In the genomic region with DNA sequence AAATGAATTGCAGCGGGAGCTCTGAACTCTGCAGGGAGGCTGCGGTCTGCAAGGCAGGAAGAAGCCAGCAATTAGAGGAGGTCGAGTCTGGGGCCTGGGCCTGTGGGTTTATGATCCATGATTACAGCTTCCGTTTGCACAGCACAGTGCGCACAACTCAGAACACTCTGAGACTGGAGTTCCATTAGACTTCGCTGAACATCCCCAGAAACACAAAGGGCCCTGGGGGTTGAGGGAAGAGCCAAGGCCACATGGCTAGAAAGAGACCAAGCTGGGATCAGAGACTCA, we compare ENCODE assay signal across 17 mouse cellular contexts. TPM values are rescaled to one million over a fixed set of nuclear protein-coding genes. Genes with fewer than 3 reads are reported as not detected.
A peak's percentile ranks its signal among the peaks of the same experiment; 100 is the strongest.
DNase-seq lines count a peak whose midpoint lies in the region; ATAC-seq lines count a peak whose summit lies in the region.
"Had no signal": no experiment of that assay in that cellular context is flagged by ENCODE, and none has a peak within 500 bp of the region (broad histone marks: within the 10 kb centered on the region; RNA-seq: fewer than 3 reads in every experiment).

No protein-coding gene starts in this region.

- H3K9ac ChIP-seq in heart, embryonic 13.5 days, result no peak overlapping the region
- no peak overlapping the region for H3K9ac ChIP-seq in neural tube, embryonic 13.5 days
- no peak overlapping the region for H3K9ac ChIP-seq in neural tube, embryonic 15.5 days (replicated peaks)
- H3K9ac ChIP-seq: liver, embryonic 13.5 days; midbrain, embryonic 12.5 days; stomach, embryonic 15.5 days had no signal

- 0 out of 2 replicates have a peak, but pooled peaks cover 3% of the 10 kb centered on the region for H3K27me3 ChIP-seq in heart, embryonic 13.5 days (replicated peaks)
- 0 out of 2 replicates have a peak, but pooled peaks cover 6% of the 10 kb centered on the region for H3K27me3 ChIP-seq in neural tube, embryonic 13.5 days
- peaks cover 4% of the 10 kb centered on the region; the same call in 1 of the 2 replicates for H3K27me3 ChIP-seq in neural tube, embryonic 15.5 days (replicated peaks)
- H3K27me3 ChIP-seq: liver, embryonic 13.5 days; midbrain, embryonic 12.5 days; stomach, embryonic 15.5 days had no signal

- WGBS in heart, embryonic 13.5 days, result 72% methylated on average over 6 of the region's 6 CpGs
- 12% methylated on average over 6 of the region's 6 CpGs for WGBS in neural tube, embryonic 13.5 days
- WGBS in neural tube, embryonic 15.5 days, result 7% methylated on average over 6 of the region's 6 CpGs

- no peak overlapping the region for H3K4me3 ChIP-seq in heart, embryonic 13.5 days
- H3K4me3 ChIP-seq in neural tube, embryonic 13.5 days, result no peak overlapping the region
- H3K4me3 ChIP-seq in neural tube, embryonic 15.5 days (replicated peaks), result no peak overlapping the region
- H3K4me3 ChIP-seq: liver, embryonic 13.5 days; midbrain, embryonic 12.5 days; stomach, embryonic 15.5 days had no signal

- H3K27ac ChIP-seq in heart, embryonic 13.5 days (replicated peaks), result 0 out of 2 replicates have a peak overlapping the region, but pooled peaks have one; percentile 68
- H3K27ac ChIP-seq in neural tube, embryonic 13.5 days (replicated peaks), result peak overlapping the region; percentile 64; the same call in 1 of the 2 replicates
- no peak overlapping the region for H3K27ac ChIP-seq in neural tube, embryonic 15.5 days (replicated peaks)
- H3K27ac ChIP-seq: liver, embryonic 13.5 days; midbrain, embryonic 12.5 days; stomach, embryonic 15.5 days had no signal

- no peaks in the 10 kb centered on the region for H3K36me3 ChIP-seq in heart, embryonic 13.5 days
- H3K36me3 ChIP-seq in neural tube, embryonic 13.5 days, result no peaks in the 10 kb centered on the region
- no peaks in the 10 kb centered on the region for H3K36me3 ChIP-seq in neural tube, embryonic 15.5 days
- H3K36me3 ChIP-seq: liver, embryonic 13.5 days; midbrain, embryonic 12.5 days; stomach, embryonic 15.5 days had no signal

- no peak for ATAC-seq in heart, embryonic 13.5 days (ENCODE audit: extremely low read depth, insufficient number of reproducible peaks, low FRiP score, low TSS enrichment)
- ATAC-seq in neural tube, embryonic 13.5 days (ENCODE audit: low read depth), result peak; percentile 30; the same call in 1 of the 2 replicates
- ATAC-seq in neural tube, embryonic 15.5 days (ENCODE audit: low FRiP score), result no peak
- peak; percentile 41; the same call in 1 of the 2 replicates for ATAC-seq in granulocyte monocyte progenitor cell, adult 5-6 weeks (replicated peaks; ENCODE audit: poor library complexity, severe bottlenecking)
- no peak for ATAC-seq in CD4-positive, CD25-positive, alpha-beta regulatory T cell, adult 4 months

- DNase-seq in heart, postnatal 25 days (ENCODE audit: low spot score), result no peak
- DNase-seq in thymus, postnatal 25 days, result peak; percentile 18
- DNase-seq in natural killer cell, adult 2 months (ENCODE audit: low spot score in 2 of 2), result no peak
- DNase-seq: adrenal gland, postnatal 36 days; heart, adult 18-20 months; heart, postnatal 14 days; layer of hippocampus, postnatal 36 days; liver, embryonic 13.5 days; lung, postnatal 14 days had no signal

- H3K9me3 ChIP-seq in heart, embryonic 13.5 days, result no peaks in the 10 kb centered on the region
- H3K9me3 ChIP-seq in neural tube, embryonic 13.5 days, result no peaks in the 10 kb centered on the region
- H3K9me3 ChIP-seq in neural tube, embryonic 15.5 days (replicated peaks), result no peaks in the 10 kb centered on the region
- H3K9me3 ChIP-seq: liver, embryonic 13.5 days; midbrain, embryonic 12.5 days; stomach, embryonic 15.5 days had no signal

- peaks cover 56% of the 10 kb centered on the region for H3K4me1 ChIP-seq in heart, embryonic 13.5 days
- H3K4me1 ChIP-seq in neural tube, embryonic 13.5 days (replicated peaks), result peaks cover 31% of the 10 kb centered on the region
- peaks cover 30% of the 10 kb centered on the region for H3K4me1 ChIP-seq in neural tube, embryonic 15.5 days
- H3K4me1 ChIP-seq: stomach, embryonic 15.5 days had no signal

- intact Hi-C loops in heart, postnatal 25 days (cut with DNase I), result no loop called here

- H3K4me2 ChIP-seq in heart, embryonic 13.5 days, result no peak overlapping the region
- no peak overlapping the region for H3K4me2 ChIP-seq in neural tube, embryonic 13.5 days
- H3K4me2 ChIP-seq in neural tube, embryonic 15.5 days, result no peak overlapping the region
- H3K4me2 ChIP-seq: liver, embryonic 13.5 days; midbrain, embryonic 12.5 days; stomach, embryonic 15.5 days had no signal

RNA-seq across cellular contexts. Expression of a gene that starts 16.4 kb away (rescaled TPM):
- polyA plus RNA-seq in heart, embryonic 13.5 days (2015; fragmentation: Nextera tagmentation; extraction: Ambion mirVana), result 4.9 and 5.1 TPM in 2 replicates
- total RNA-seq in heart, postnatal 25 days (2021), result 10 to 100 TPM; 14.9 to 16.0 TPM
- polyA plus RNA-seq in neural tube, embryonic 13.5 days (2015; fragmentation: Nextera tagmentation; extraction: Ambion mirVana), result 9.8 and 10.3 TPM in 2 replicates
- 29.5 and 31.8 TPM in 2 replicates for polyA plus RNA-seq in neural tube, embryonic 15.5 days (2015; fragmentation: Nextera tagmentation; extraction: Ambion mirVana)
- total RNA-seq in granulocyte monocyte progenitor cell, adult 5-6 weeks (2014; fragmentation: Nextera tagmentation), result 1.6 TPM in 1 of 2 replicates, not detected in the other
- total RNA-seq in granulocyte monocyte progenitor cell, adult 5-6 weeks (2017), result 0.22 TPM in 1 of 2 replicates, not detected in the other
- polyA plus RNA-seq in CD4-positive, CD25-positive, alpha-beta regulatory T cell, adult 4 months (2017; shearing (Covaris generic)), result 1 to 10 TPM; 2.8 to 3.4 TPM
- total RNA-seq: MEL had no signal

RNA-seq across cellular contexts. Expression of a gene that starts 34.3 kb away (rescaled TPM):
- polyA plus RNA-seq in heart, embryonic 13.5 days (2015; fragmentation: Nextera tagmentation; extraction: Ambion mirVana), result 9.2 and 9.7 TPM in 2 replicates
- 10 to 100 TPM in 1 of 2 experiments, 1 to 10 TPM in 1; 9.7 to 10.5 TPM for total RNA-seq in heart, postnatal 25 days (2021)
- polyA plus RNA-seq in neural tube, embryonic 13.5 days (2015; fragmentation: Nextera tagmentation; extraction: Ambion mirVana), result 3.1 and 4.2 TPM in 2 replicates
- polyA plus RNA-seq in neural tube, embryonic 15.5 days (2015; fragmentation: Nextera tagmentation; extraction: Ambion mirVana), result 3.6 and 4.1 TPM in 2 replicates
- 3.9 and 26.5 TPM in 2 replicates for total RNA-seq in granulocyte monocyte progenitor cell, adult 5-6 weeks (2014; fragmentation: Nextera tagmentation)
- total RNA-seq in granulocyte monocyte progenitor cell, adult 5-6 weeks (2017), result 3.9 and 5.1 TPM in 2 replicates
- polyA plus RNA-seq in CD4-positive, CD25-positive, alpha-beta regulatory T cell, adult 4 months (2017; shearing (Covaris generic)), result 1 to 10 TPM; 2.6 to 4.4 TPM
- total RNA-seq: MEL had no signal

Comparison
In these comparisons a context has a peak if more than half of its experiments do, and no peak if none do; other contexts are left out.
1. ATAC-seq: peak in neural tube, embryonic 13.5 days (single experiment) and granulocyte monocyte progenitor cell, adult 5-6 weeks (single experiment); none in heart, embryonic 13.5 days (single experiment), neural tube, embryonic 15.5 days (single experiment) and CD4-positive, CD25-positive, alpha-beta regulatory T cell, adult 4 months (single experiment).